Mouse (Mus musculus) brain, adult 10 weeks (tissue): ENCODE results near the gene Sepsecs. TPM values are rescaled to one million over a fixed set of nuclear protein-coding genes. Genes with fewer than 3 reads are reported as not detected.

ENCODE experiments used
- polyA plus RNA-seq: library from polyadenylated mRNA; stranded (reverse); fragments of 350-450 nt; fragmentation: Illumina TruSeq; extraction: RNeasy Lipid Tissue Mini Kit (QIAGEN cat#74804); gene quantifications from one replicate; pipeline ENCODE4 v1.2.3, GENCODE M21; 2015; ENCODE audit warnings: low read depth, low replicate concordance

Sepsecs gene
- 9.5 TPM for polyA plus RNA-seq

GRCm38 (mm10) chr5:52669426-52670191 lies at the start of gene Sepsecs:
Gene Sepsecs (minus strand): TSS chr5:52669708.

Other genes starting within 250 kb of the Sepsecs start
- 49.3 TPM for gene Ccdc149, start 198.2 kb downstream of the Sepsecs start, polyA plus RNA-seq
- gene Lgi2, start 103.2 kb downstream of the Sepsecs start, polyA plus RNA-seq: 41.2 TPM
- gene Pi4k2b, start 71.9 kb upstream of the Sepsecs start, polyA plus RNA-seq: 1.4 TPM
- 8.7 TPM for gene Zcchc4, start 105.7 kb upstream of the Sepsecs start, polyA plus RNA-seq
- 58.6 TPM for gene Anapc4, start 164.3 kb upstream of the Sepsecs start, polyA plus RNA-seq